Mouse (Mus musculus) C2C12 (cell line): ENCODE results near the gene Sgtb. TPM values are rescaled to one million over a fixed set of nuclear protein-coding genes. Genes with fewer than 3 reads are reported as not detected.

ENCODE experiments used
- H3K27me3 ChIP-seq: one replicate; pipeline ENCODE4 v1.6.1; 2011; ENCODE audit not compliant: control insufficient read depth, insufficient read depth, insufficient read length
- H3K36me3 ChIP-seq: one replicate; pipeline ENCODE4 v1.6.1; 2011; ENCODE audit not compliant: control insufficient read depth, insufficient read depth
- H3K4me3 ChIP-seq: one replicate; pipeline ENCODE4 v1.5.1; 2011; ENCODE audit warnings: mild to moderate bottlenecking, control low read depth; ENCODE audit not compliant: poor library complexity, insufficient read depth, severe bottlenecking
- H3K79me2 ChIP-seq: one replicate; pipeline ENCODE4 v1.6.1; 2011; ENCODE audit not compliant: control insufficient read depth, insufficient read depth
- H3K79me3 ChIP-seq: one replicate; pipeline ENCODE4 v1.6.1; 2011; ENCODE audit warnings: low read depth, control low read depth
- H3ac ChIP-seq: one replicate; pipeline ENCODE3; 2011; ENCODE audit warnings: low read depth; ENCODE audit not compliant: control insufficient read depth, insufficient read length
- CEBPB ChIP-seq: IDR thresholded peaks from one replicate; pipeline ENCODE4 v1.6.1; 2011; ENCODE audit warnings: low read depth, mild to moderate bottlenecking, control low read depth, moderate library complexity
- CTCF ChIP-seq: IDR thresholded peaks from one replicate; pipeline ENCODE4 v1.5.1; 2011; ENCODE audit not compliant: control insufficient read depth, insufficient read depth, insufficient read length
- FOSL1 ChIP-seq: IDR thresholded peaks from one replicate; pipeline ENCODE4 v1.8.0; 2011; ENCODE audit warnings: mild to moderate bottlenecking, low read length; ENCODE audit not compliant: poor library complexity, insufficient read depth, severe bottlenecking
- MAX ChIP-seq: IDR thresholded peaks from one replicate; pipeline ENCODE4 v1.6.1; 2011; ENCODE audit warnings: mild to moderate bottlenecking, control low read depth
- MYOD1 ChIP-seq: IDR thresholded peaks from one replicate; pipeline ENCODE4 v1.6.1; 2011; ENCODE audit warnings: low read depth; ENCODE audit not compliant: control insufficient read depth, insufficient read length
- MYOG ChIP-seq: IDR thresholded peaks from one replicate; pipeline ENCODE4 v1.6.1; 2011; ENCODE audit not compliant: control insufficient read depth, insufficient read length; ENCODE audit errors: extremely low read depth
- USF1 ChIP-seq: IDR thresholded peaks from one replicate; pipeline ENCODE4 v1.6.1; 2011; ENCODE audit warnings: low read depth, mild to moderate bottlenecking, control low read depth, moderate library complexity
- long read RNA-seq, 2 experiments: library from polyadenylated mRNA; unstranded; transcript quantifications; one replicate each; pipeline ENCODE4 v2.0.0; 2019 to 2020
- polyA plus RNA-seq: library from polyadenylated mRNA; unstranded; fragments of >200 nt; fragmentation: generic; extraction: Trizol; gene quantifications from one replicate; pipeline ENCODE4 v1.2.1, GENCODE M21; 2012; ENCODE audit warnings: missing spikeins

Gene Sgtb
- 1.3 TPM for polyA plus RNA-seq
- long read RNA-seq, experiment 1, partial matches to known transcripts: 1 of 2 reads
- long read RNA-seq, experiment 1, other reads (novel, unspliced or antisense): 1 of 2 reads
- long read RNA-seq, experiment 2, transcript Sgtb-201 (11 exons, 3,048 nt): major isoform, 5 of 9 reads
- long read RNA-seq, experiment 2, partial matches to known transcripts: 0 of 9 reads
- long read RNA-seq, experiment 2, other reads (novel, unspliced or antisense): 4 of 9 reads

GRCm38 (mm10) chr13:104109288-104109815 is at the start of gene Sgtb, which contains the start of gene Nln:
Gene Sgtb (plus strand): TSS chr13:104109741.
Gene Nln (minus strand): TSS chr13:104109614.
- H3K36me3 ChIP-seq: peaks cover 17% of the 10 kb centered on the region
- H3ac ChIP-seq: peak within 1 kb of the TSS; percentile 85
- H3K27me3 ChIP-seq: no peaks in the 10 kb centered on the region
- peaks cover 23% of the 10 kb centered on the region for H3K79me2 ChIP-seq
- H3K4me3 ChIP-seq: peak within 1 kb of the TSS; percentile 68
- no peak for TF ChIP-seq CTCF
- TF ChIP-seq MAX: peak; percentile 85
- no peak for TF ChIP-seq CEBPB
- TF ChIP-seq USF1: peak; percentile 12
- no peak for TF ChIP-seq MYOG
- TF ChIP-seq FOSL1: no peak
- peaks cover 16% of the 10 kb centered on the region for H3K79me3 ChIP-seq

GRCm38 (mm10) chr13:104060231-104060630 is 49.3 kb upstream of the Sgtb start:
- Histone ChIP-seq H3ac (no peak overlapping the region), H3K36me3 (peaks cover 27% of the 10 kb centered on the region), H3K4me3 (no peak overlapping the region), H3K79me3 (no peaks in the 10 kb centered on the region), H3K79me2 (no peaks in the 10 kb centered on the region), H3K27me3 (no peaks in the 10 kb centered on the region)
- no peak for TF ChIP-seq MAX
- TF ChIP-seq CEBPB: no peak
- no peak for TF ChIP-seq MYOD1
- TF ChIP-seq USF1: no peak
- TF ChIP-seq FOSL1: no peak
- no peak for TF ChIP-seq MYOG
- no peak for TF ChIP-seq CTCF

- no peak overlapping the region for H3ac ChIP-seq
- H3K36me3 ChIP-seq: peaks cover 21% of the 10 kb centered on the region
- TF ChIP-seq MAX: no peak
- no peak for TF ChIP-seq MYOG
- TF ChIP-seq USF1: no peak
- TF ChIP-seq FOSL1: no peak
- no peak for TF ChIP-seq MYOD1
- no peak for TF ChIP-seq CEBPB
- TF ChIP-seq CTCF: no peak
- H3K4me3 ChIP-seq: no peak overlapping the region
- H3K27me3 ChIP-seq: no peaks in the 10 kb centered on the region
- H3K79me3 ChIP-seq: no peaks in the 10 kb centered on the region
- no peaks in the 10 kb centered on the region for H3K79me2 ChIP-seq
Observed at GRCm38 (mm10) chr13:104061975-104062750, 47.4 kb upstream of the Sgtb start.

GRCm38 (mm10) chr13:104063061-104063460 is 46.5 kb upstream of the Sgtb start:
- Histone ChIP-seq H3K36me3 (peaks cover 25% of the 10 kb centered on the region), H3K27me3 (no peaks in the 10 kb centered on the region), H3K79me3 (no peaks in the 10 kb centered on the region), H3K79me2 (no peaks in the 10 kb centered on the region), H3K4me3 (no peak overlapping the region), H3ac (no peak overlapping the region)
- TF ChIP-seq MAX (no peak), MYOG (no peak), USF1 (no peak), FOSL1 (no peak), MYOD1 (no peak), CEBPB (no peak), CTCF (no peak)

- H3K4me3 ChIP-seq: no peak overlapping the region
- H3K36me3 ChIP-seq: peaks cover 18% of the 10 kb centered on the region
- H3K27me3 ChIP-seq: no peaks in the 10 kb centered on the region
- no peak overlapping the region for H3ac ChIP-seq
- no peak for TF ChIP-seq CTCF
- no peak for TF ChIP-seq MAX
- peak; percentile 86 for TF ChIP-seq USF1
- peak; percentile 8 for TF ChIP-seq FOSL1
- no peaks in the 10 kb centered on the region for H3K79me2 ChIP-seq
- no peaks in the 10 kb centered on the region for H3K79me3 ChIP-seq
Observed at GRCm38 (mm10) chr13:104065649-104066347, 43.7 kb upstream of the Sgtb start.
